Mouse (Mus musculus) urinary bladder, postnatal 14 days (tissue): ENCODE results near the gene Nudt22.

ENCODE experiments used
- DNase-seq: peaks from one replicate; pipeline ENCODE4 v3.0.0; 2021; ENCODE audit warnings: low spot score

The Nudt22 gene

DNA sequence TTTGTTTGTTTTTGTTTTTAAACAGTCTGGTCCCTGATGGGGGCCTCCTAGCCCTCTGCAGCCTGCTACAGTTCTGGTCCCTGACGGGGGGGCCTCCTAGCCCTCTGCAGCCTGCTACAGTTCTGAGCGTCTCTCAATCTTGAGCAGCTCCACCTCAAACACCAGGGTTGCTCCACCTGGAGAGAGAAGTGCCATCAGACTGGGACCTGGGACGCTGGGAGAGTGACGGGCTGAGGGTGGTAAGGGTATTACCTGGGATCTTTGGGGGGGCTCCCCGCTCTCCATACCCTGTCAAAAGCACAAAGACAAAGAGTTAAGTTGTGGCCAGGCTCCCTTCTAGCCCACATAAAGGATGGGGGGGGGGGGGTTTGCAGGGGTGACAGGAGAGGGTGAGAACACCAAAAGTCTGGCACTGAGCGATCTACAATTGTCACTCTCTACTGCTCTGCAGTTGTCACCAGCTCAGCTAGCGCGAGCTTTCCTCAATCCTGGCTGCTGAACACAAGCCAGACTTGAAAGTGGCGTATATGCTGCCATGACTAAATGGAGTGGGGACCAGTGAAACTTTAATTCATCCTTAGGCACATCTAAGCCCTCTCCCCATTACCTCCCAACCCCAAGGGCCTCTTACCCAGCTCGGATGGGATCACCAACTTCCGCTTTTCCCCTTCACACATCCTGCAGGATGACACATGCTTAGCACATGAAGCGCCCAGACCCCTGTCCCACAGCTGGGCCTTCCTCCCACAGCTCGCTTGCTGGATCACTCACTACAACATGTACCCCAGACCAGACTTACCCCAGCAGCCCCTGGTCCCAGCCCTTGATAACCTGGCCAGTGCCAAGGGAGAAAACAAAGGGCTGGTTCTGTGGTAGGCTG lies 17.9 kb downstream of the Nudt22 start:
- DNase-seq: no peak

DNA sequence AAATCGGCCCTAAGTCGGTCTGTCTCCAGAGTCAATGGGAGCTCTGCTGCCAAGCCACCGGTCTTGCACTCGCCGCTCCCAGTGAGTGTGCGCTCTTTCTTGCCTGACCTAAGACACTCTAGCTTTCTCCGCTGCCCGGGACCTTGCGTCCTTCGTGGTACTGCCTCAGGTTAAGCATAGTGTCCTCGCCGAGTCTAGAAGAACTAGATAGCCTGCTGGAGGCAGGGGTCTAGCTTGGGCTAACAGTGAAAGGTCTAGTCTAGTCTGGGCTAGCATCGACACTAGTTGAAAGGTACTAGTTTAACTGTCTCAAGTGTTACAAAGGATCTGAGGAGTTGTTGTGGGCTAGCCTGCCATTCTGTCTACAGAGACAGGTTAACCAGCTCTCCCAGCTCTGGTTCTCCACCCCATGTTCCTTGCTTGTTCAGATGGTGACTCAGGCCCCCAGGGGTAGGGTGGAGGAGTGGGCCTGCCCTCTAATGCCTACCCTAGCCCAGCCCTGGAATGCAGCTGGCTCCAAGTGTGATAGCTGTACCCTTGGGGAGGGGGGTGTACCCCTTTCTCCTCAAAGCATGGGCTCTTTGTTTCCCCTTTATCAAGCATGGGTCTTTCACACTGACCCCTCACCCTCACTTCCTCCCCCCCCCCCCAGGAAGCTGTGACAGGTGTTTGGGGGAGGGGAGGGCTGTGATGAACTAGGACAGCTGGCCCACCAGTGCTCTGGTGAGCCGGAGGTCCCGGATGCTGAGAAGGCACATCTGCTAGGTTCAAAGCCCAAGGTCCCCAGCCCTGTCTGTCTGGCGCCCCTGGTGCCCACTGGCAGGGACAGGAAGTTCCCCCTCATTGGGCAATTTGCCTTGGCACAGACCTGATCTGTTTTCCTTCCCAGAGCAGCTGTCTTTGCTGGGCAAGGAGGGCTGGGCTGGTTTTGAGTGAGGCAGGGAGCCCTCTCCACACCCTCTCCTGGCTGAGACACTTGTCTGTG lies 20.1 kb downstream of the Nudt22 start, which contains the start of gene Plcb3:
Gene Plcb3 (minus strand): TSS at position 934 of the 985 bp plus-strand sequence.
- peak; percentile 72 for DNase-seq

DNA sequence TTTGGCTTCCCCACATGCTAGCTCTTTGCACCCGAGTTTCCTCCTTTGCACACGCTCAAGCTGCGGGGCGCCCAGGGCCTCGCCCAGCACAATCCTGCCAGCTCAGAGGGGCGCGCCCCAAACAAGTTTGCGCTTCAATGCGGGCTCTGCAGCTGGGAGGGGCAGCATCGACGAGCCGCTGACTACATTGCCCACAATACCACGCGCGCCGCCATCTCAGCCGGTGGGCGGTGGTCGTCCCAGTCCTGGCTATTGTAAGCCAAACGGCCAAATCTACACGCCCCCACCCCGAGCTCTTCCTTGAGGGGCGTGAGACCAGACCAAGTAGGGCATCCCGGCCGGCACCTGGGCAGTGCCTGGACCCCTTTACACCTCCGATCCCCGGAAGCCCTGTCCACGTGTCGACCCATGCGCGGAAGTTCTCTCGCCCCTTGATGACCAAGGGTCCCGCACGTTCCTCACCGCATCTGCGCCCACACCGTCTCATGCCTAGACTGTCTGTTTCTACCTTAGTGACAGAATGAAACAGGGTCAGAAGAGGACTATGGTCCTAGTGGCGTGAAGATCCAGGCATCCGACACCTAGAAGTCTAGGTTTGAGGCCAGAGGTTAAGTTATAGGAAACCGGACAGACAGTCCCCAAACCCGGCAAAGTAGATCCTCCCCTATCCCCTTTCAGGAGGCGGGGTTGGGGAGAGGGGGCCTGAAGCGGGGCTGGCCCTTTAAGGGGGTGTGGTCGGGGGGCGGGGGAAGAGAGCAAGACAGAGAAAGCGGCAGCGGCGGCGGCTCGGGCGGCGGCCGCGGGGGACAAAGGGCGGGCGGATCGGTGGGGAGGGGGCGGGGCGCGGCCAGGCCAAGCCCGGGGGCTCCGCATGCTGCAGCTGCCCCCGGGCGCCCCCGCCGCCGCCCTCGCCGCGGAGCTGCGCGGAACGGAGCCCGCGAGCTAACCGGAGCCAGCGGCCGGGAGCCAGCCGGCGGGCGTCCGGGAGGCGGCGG lies 21.4 kb downstream of the Nudt22 start, which contains the start of gene Ppp1r14b:
Gene Ppp1r14b (plus strand): TSS at position 758 of the 995 bp plus-strand sequence.
- DNase-seq: peak; percentile 89

DNA sequence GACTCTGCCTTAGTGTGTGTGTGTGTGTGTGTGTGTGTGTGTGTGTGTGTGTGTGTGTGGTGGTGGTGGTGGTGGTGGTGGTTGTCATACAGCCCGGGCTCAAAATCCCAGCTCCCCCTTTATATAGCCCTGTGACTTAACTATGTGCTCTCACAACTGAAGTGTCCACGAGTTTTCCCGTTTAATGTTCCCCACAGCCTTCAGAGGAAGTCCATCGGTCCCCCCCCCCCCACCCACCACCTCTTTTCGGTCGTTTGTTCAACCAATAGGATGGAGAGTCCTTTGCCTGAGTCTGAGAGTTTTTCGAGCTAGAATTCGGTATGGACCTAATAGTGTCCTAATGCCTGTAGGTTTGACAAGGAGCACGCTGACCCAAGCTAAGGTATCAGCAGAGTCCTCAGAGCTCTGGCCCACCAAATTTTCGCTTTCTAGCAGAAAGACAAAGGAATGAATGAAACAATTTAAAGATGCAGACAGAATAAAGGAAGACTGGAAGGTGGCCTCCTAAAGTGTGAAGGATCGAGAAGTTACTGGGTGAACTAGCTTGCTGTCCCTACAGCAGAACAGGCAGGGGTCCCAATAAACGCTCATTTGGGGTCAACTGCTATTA lies 22.2 kb downstream of the Nudt22 start:
- no peak for DNase-seq

DNA sequence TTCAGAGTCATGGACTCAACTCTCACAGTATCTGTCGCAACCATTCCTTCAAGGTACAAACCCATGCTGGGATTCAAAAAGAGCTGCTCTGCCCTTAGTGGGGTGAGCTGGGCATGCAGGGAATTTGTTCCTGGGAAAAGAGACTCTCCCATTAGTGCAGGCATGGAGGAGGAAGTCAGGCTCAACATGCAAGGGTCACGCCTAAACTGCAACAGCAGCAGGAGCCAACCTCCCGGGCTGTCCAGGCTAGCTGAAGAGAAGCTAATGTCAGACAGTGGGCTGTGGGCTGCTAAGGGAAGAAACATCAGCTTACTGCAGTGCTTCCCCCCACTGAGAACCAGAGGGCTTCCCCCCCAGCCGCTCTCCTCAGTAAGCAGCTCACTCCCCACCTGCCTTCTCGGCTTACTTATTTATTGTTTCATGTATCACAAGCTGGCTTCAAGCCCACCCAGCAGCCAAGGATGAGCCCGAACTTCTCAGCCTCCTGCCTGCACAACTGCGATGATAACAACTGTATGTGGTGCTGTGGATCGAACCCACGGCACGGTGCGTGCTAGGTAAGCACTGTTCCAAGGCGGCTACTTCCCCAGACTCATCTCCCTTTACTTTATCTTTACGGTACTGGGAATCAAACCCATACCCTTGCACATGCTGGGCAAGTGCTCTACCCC lies 23.5 kb downstream of the Nudt22 start:
- DNase-seq: no peak

DNA sequence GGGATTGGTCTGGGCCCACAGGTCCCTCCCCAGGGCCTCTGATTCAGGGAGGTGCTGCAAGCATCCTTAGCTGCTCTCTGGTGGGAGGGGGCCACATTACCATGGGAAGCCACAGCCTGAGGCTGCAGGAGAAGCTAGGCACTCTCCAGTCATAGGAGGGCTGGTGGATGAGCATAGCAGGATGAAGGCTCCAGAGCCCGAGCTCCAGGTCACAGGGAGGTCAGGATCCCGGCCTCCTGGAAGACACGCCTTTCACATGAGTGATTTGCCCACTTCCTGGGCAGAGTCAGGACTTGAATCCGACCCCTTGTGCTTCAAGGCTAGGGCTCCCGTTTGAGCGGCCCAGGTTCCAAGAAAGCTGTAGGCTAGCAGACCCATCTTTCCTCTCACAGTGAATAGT lies 24.3 kb downstream of the Nudt22 start:
- DNase-seq: no peak

DNA sequence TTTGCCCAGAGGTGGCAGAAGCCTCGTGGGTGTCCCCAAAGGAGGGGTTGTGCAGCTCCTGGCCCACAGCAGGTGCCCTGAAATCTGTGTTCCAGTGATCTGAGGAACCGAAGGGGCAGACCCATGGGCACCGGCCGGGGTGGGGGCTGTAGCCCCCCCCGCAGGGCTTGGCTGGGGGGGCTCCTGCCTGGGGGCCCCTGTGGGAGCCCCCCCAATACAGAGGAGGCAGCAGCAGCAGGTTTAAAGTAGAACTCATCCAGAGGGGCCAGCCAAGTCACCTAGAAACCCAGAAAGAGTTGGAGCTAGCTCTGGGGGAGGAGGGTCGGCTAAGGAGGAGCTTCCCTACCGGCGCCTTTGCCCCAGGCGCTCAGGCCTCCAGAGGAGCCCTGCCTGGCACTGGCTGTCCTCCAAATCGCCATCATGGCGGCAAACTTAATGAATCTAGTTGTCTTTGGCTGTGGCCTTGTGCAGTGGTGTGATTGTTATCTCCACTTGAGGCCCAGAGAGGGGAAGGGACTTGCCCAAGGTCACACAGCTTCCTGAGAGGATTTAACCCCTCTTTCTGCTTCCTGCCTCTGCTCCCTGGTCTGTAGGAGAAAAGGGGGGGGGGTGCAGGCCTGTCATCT lies 25.3 kb downstream of the Nudt22 start:
- peak; percentile 45 for DNase-seq

DNA sequence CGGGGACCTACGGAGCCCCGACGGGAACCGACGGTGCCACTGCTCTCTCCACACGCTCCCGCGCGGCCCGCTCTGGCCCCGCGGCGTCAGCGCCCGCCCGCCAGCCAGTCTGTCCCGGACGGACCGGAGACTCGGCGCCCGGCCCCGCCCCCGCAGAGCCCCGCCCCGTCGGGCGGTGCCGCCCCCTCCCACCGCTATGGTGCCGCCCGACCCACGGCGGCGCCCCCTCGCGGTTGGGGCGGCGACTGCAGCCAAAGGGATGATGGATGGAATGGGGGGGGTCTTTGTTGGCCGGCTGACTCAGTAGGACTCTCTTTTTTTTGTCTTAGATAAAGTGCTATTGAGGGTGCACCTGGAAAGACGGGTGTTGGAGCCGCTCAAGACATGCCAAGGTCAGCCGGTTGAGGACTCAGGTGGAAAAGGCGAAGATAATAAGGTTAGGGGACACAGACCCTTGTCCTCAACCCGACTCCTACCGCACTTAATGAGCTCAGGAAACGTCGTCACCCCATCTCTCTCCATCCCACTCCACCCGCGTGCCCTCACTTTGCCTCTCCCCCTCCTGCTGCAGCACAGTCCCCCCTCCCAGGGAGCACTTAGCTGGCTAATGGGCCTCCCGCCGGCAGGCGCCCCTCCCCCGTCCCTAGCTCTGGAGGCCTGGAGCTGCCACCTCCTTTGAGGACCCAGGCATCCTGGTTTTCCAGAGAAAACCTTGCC lies 26.1 kb downstream of the Nudt22 start:
- DNase-seq: peak; percentile 82

DNA sequence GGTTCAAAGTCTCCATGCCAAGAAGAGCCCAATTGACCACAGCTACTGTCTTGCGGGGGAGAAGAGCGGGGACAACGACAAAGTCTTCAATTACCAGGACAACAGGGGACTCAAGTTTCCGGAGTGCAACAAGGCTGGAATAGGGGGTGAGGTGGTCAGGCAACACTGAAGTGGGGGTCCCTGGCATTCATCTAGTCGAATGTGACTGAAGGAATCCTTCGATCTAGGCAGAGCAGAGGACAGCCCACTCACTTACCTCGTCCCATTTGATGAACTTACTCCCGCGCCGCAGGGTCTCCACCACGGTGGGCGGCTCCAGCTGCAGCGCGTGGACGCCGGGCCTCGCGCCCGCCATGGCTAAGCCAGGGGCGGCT lies 26.6 kb downstream of the Nudt22 start:
- DNase-seq: no peak

DNA sequence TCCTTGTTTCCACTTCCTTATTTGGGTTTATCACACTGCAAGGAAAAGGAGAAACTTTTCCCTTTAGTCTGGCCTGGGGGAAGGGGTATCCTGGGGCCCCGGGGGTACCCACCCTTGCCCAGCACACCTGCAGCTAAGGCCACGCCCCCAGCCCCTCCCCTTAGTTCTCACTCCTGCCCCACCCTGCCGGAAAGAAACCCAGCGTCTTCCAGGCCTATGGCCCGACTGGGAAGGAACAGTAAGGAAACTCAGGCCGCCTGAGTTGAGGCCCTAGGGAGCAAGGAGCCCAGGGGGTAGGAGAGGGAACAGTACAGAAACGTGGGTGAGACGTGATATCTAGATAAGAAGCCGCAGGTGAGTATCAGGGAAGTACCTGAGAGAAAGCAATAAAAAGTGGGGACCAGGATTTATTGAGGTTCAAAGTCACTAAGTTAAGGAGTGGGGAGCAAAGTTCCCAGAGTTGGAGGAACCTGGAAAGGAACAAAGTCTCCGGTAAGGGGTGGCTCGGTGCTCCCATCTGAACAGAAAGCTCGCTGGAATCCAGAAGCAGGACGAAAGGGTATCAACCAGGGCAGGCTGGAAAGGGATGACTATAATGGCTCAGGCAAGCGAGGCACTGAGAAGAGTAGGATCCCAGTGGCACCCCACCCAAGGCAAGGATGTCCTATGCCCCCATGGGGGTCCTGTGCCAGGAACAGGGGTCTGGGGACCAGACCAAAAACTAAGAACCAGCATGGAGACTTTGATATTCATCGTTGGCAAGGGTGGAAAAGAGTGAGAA lies 27.2 kb downstream of the Nudt22 start:
- DNase-seq: peak; percentile 71

DNA sequence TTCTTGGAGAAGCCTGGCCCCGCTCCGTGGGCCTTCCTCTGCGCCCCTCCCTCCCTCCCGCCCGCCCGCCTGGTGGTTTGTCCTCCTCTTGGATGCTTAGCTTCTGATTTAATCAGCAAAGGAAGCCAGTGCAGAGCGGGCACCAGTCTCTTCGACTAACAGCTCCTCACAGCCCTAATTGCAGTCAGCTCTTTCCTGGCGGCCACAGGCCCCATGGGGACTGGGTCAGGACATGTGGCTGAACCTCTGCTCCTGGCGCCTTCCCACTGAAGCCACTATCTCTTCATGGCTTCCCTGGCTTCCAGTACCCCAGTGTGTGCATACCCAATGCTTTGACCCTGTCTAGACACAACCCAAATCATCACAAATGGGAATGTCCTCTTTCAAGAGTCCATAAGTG lies 39.5 kb downstream of the Nudt22 start:
- no peak for DNase-seq

DNA sequence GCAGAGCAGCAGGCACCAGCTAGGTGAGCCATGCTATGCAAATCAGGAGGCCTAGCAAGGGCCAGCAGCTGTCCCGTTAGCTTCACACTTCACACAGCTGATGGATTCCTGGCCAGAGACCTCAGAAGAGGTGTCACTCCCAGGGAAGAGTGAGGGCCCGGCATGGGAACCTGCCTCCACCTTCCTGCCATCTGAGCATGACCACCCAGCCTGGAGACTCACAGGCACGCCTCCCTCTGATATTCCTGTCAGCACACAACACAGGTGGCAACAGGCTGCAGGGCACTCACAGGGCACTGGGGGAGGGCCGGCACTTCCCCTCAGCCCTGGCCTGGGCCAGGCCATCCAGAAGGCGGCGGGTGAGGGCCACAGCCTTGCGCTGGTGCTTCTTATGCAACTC lies 40.5 kb downstream of the Nudt22 start:
- no peak for DNase-seq

DNA sequence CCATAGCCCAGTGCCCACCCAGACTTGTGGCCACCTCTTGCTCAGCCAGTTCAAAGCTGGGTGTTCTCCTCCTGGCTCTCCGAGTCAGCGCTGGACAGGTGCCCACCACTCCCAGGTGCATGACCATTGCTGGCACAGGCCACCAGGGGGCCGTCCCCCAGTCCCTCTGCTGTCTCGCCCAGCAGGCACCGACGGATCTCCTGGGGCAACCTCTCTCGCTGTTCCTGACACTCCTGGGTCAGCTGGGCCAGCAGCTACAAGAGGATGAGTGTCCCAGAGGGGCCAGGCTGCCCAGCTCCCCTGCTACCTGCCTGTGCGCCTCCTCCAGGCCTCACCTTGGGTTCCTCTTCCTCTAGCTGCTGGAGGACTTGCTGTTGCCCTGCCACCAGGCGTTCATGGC lies 41.9 kb downstream of the Nudt22 start:
- DNase-seq: peak; percentile 72

DNA sequence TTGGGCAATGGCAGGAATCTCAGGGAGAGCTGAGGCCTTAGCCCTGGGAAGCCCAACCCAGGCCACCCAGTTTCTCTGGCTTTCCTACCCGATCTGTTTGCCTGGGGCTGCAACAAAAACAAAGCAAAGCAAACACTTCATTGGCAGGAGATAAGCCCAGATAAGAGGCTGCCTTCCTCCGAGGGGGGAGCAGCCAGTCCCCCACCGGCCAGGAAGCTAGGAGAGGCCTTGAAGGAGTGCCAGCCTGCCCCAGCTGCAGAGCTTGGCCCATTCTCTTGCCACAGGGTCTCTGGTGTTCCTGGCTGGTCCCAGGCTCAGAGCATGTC lies 43.2 kb downstream of the Nudt22 start:
- DNase-seq: peak; percentile 78

DNA sequence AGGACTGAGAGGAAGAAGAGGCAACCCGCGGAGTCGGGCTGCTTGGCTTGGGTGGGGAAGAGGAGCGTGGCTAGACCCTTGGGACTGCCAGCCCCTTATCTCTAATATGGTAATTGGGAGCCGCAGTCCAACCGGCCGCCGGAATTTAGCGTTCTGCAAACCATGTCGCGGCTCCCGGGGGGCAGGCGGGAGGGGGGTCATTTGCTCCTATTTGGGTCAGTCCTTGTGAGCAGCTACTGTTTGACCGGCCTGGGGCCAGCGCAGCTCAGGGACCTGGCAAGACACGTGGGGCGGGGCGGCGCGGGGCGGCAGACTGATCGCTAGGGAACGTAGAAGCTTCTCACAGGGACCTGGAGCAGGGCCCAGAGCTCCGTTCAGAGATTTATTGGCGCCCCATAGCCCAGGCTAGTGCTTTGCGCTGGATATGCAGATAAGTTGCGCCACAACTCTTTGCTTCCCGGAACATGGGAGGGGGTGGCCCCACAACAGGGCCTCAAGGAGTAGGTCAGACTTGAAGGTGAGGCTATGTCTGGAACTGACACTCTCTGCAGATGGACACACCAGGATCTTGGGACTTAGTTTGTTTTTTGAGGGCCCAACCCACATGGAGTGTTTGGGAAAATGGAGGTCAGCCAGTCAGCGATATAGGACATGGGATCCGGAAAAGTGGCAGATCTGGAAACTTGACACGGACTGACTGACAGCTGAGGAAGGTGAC lies 43.8 kb downstream of the Nudt22 start:
- peak; percentile 85 for DNase-seq

DNA sequence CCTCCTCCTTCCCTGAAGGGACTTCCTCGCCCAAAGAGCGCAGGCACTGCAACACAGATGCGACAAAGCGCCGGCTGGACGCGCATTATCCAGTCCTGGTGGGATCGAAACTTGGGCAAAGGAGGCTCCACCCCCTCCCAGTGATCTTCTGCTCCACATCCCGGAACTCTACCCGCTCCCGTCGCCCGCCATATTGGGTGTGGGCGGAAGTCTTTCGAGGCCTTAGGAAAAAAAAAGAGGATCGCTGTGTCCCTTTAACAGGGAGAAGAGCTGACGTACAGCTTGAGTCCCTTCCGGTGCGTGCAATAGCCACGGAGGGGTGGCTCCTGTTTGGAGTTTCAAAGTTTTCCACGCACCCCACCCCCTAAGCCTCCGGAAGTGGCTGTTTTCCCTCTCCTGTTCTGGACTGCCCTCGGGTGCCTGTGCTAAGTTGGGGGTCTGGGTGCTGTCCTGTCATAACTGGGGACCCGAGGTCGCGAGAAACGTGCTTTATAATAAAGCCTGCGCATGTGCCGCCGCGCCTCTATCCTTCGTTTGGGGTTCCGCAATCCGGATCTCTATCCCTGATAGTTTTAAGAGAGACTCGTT lies 44.4 kb downstream of the Nudt22 start:
- DNase-seq: peak; percentile 95

DNA sequence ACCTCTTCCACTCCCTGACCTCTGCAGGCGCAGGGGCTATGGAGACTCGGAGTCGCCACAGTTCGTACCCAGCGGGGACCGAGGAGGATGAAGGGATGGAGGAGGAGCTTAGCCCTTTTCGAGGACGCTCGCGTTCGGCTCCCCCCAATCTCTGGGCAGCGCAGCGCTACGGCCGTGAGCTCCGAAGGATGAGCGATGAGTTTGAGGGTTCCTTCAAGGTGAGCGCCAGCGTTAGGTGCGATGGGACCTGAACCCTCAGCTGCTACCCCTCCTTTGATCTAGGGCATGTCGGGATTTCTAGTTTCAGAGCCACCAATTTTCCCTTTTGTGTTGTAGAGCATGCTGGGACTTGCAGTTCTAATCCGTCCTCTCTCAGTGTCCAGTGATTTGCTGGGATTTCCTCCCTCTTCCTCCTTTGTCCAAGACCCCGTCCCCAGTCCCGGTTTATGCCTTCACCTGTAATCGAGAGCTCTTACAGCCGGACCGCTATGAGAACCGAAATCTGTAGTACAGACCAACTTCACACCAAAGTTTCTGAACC lies 45.2 kb downstream of the Nudt22 start:
- DNase-seq: peak; percentile 53
